Mouse (Mus musculus) adrenal gland (tissue): ENCODE results near the gene Rab5if.
"Not testable (repeated sequence)": the region's sequence is repeated elsewhere in the genome, so short reads cannot be mapped to it uniquely, and the experiment has no call there.

Experiments used
- intact Hi-C: fragments of 180-260 bp; cut with DNase I; formaldehyde crosslinking; loops from one replicate; pipeline ENCODE4 v1.15.1; 2025
- long read RNA-seq, 2 experiments: library from polyadenylated mRNA; unstranded; transcript quantifications; one replicate each; pipeline ENCODE4 v2.0.0; 2020; ENCODE audit warnings: borderline replicate concordance in 1 of 2; ENCODE audit not compliant: insufficient replicate concordance in 1 of 2

Rab5if gene
- long read RNA-seq, experiment 1, transcript Rab5if-201 (4 exons, 1,045 nt), result major isoform, 213 of 222 reads
- long read RNA-seq, experiment 1, partial matches to known transcripts, result 3 of 222 reads
- long read RNA-seq, experiment 1, other reads (novel, unspliced or antisense), result 4 of 222 reads
- long read RNA-seq, experiment 2, transcript Rab5if-201 (4 exons, 1,045 nt), result major isoform, 163 of 171 reads
- long read RNA-seq, experiment 2, partial matches to known transcripts, result 0 of 171 reads
- long read RNA-seq, experiment 2, other reads (novel, unspliced or antisense), result 7 of 171 reads

DNA sequence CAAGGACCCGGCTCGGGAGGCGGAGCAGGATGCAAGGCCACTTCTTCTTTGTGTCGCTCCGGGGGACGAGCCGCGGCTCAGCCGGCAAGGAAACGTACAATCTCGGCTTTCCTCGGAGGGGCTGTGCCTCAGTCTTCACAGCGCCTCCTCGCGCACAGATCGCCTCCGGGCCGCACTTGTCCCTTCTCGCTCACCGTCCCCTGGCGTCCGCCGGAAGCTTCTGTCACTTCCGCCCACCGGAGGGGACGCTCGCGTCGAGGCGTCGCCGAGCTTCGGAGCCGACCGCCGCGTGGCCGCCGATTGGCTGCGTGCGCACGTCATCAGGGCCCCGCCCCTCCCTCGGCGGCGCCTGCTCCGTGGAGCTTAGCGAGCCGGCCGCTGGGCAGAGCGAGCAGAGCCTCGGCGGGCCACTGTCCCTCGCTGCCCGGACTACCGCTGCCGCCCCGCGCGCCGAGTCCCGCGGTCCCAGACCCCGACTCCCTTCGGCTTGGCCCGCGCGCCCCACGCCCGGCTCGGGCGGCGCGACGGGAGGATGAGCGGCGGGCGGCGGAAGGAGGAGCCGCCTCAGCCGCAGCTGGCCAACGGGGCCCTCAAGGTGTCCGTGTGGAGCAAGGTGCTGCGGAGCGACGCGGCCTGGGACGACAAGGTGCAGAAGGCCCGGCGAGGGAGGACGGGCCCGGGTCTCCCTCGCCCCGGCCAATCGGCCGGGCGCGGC lies at the start of gene Rab5if:
Gene Rab5if (plus strand): TSS at position 357 of the 715 bp plus-strand sequence.
- intact Hi-C loops, result no loop called here

DNA sequence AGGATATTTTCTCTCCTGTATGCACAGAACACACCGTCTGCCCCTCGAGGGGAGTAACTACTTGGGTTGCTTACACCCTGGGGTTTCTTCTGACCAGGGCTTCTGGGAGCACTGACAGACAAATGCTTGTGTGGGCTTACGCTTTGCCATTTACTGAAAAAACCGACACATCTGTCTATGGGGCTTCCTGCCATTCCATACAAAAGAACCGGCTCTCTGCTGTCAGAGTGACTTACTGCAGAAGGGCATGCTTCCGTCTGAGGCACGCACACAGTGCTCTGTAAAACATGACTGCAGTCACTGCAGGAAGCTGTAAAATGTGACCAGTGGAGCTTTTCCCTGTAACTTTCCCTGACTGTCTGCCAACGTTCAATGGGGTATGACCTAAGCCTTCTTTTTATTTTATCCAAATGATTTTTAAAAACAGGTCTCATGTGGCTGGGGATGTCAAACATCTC lies 48.6 kb upstream of the Rab5if start:
- intact Hi-C loops, result loop anchor here (5.0 kb wide), 1 partner anchor 278 kb away; no protein-coding TSS in a partner anchor

GRCm38 (mm10) chr2:156814893-156815292 lies 48.0 kb upstream of the Rab5if start:
- intact Hi-C loops, result loop anchor here (5.0 kb wide), 1 partner anchor 277 kb away; no protein-coding TSS in a partner anchor

GRCm38 (mm10) chr2:156815412-156815811 lies 47.5 kb upstream of the Rab5if start:
- intact Hi-C loops, result no loop called here

DNA sequence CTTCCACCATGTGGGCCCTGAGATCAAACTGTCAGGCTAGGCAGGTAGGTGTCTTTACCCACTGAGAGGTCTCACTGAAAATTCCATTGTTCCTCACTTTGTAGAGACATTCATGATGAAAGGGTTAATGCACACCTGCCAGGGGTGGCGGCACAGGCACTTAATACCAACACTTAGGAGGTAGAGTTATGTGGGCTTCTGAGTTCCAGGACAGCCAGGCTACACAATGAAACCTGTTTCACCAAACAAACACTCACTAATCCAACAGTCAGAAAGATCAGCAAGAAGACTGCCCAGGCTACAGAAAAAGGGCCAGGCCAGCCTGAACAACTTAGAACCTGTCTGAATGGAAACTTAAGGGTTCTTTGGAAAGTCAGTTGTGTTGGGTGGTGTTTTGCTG lies 46.8 kb upstream of the Rab5if start:
- intact Hi-C loops, result no loop called here

- intact Hi-C loops, result not testable (repeated sequence)
Observed at GRCm38 (mm10) chr2:156825128-156825527, 37.8 kb upstream of the Rab5if start.

GRCm38 (mm10) chr2:156834336-156834735 lies 28.6 kb upstream of the Rab5if start:
- intact Hi-C loops, result no loop called here

- intact Hi-C loops, result no loop called here
Observed at GRCm38 (mm10) chr2:156838839-156839238, 24.1 kb upstream of the Rab5if start.

- intact Hi-C loops, result no loop called here
Observed at GRCm38 (mm10) chr2:156839319-156840191, 23.4 kb upstream of the Rab5if start, which contains the start of gene Tgif2. Gene Tgif2, plus strand, starts transcription at chr2:156840007.

DNA sequence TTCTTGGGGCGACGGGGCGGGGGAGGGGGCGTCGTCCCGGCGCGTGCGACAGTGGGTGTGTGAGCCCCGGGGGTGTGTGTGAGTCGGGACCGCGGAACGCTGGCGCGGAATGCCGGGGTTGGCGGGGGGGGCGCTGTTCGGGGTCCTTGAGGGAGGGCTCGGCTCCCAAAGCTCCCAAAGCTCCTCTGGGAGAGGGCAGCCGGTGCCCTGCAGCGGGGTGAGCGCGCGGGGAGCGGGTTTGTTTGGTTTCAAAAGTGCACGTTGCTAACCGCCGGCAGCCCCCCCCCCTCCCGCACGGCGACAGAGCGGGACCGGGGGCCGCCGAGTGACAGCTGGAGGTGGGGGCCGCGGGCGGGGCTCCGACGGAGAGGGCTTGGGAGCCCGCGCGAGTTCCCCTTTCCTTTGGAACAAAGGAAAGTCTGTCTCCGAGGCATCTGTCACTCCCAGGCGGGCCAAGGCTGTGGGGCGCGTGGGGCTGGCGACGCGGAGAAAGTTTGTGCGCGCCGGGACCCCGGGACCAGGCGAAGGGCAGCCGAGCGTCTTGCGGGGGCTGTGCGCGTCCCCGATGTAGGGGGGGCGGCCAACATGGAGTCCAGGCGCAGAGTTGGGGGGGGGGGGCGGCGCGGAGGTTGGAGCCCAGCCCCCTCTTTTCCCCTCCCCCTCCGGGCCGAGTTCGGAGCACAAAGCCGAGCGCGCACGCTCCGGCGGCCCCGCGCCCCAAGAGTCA lies 22.5 kb upstream of the Rab5if start:
- intact Hi-C loops, result no loop called here

- intact Hi-C loops, result no loop called here
Observed at GRCm38 (mm10) chr2:156841028-156841840, 21.7 kb upstream of the Rab5if start.

GRCm38 (mm10) chr2:156841841-156842706 lies 20.9 kb upstream of the Rab5if start:
- intact Hi-C loops, result no loop called here

GRCm38 (mm10) chr2:156842711-156843110 lies 20.2 kb upstream of the Rab5if start:
- intact Hi-C loops, result no loop called here

GRCm38 (mm10) chr2:156843331-156843730 lies 19.6 kb upstream of the Rab5if start:
- intact Hi-C loops, result no loop called here

GRCm38 (mm10) chr2:156844715-156845114 lies 18.2 kb upstream of the Rab5if start:
- intact Hi-C loops, result no loop called here

- intact Hi-C loops, result no loop called here
Observed at GRCm38 (mm10) chr2:156847653-156848052, 15.3 kb upstream of the Rab5if start.

DNA sequence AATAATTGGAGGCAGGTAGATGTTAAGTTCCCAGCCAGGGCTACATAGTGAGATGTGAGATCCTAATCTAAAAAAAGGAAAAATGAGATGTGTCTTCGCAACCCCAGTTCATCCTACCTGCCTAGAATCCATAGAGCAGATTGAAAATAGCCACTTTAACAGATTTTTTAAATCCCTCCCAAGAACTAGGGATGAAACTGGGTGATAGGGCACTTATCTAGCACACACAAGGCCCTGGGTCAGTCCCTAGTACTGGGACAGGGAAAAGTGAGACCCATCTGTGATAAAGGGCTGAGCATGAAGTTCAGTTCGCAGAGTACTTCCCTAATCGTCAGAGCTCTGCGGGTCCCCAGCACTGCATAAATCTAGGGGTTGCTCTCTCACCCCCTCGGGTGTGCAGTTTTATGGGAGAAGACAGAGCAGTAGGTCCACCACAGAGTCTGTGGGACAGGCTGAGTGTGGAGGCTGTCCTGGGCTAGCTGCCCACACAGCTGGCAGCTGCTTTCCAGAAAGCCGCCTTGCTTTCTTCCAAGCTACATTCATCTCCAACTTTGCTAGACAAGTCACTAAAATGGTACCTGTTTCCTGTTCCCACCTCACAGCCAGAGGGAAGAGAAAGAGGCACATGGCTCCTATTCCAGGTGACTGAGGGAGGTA lies 14.3 kb upstream of the Rab5if start:
- intact Hi-C loops, result no loop called here

GRCm38 (mm10) chr2:156850505-156850904 lies 12.4 kb upstream of the Rab5if start:
- intact Hi-C loops, result loop anchor here (5.0 kb wide), 1 partner anchor 43 kb away; no protein-coding TSS in a partner anchor
